Mouse (Mus musculus): ENCODE data around the gene Cd79a.

The Cd79a gene

DNA sequence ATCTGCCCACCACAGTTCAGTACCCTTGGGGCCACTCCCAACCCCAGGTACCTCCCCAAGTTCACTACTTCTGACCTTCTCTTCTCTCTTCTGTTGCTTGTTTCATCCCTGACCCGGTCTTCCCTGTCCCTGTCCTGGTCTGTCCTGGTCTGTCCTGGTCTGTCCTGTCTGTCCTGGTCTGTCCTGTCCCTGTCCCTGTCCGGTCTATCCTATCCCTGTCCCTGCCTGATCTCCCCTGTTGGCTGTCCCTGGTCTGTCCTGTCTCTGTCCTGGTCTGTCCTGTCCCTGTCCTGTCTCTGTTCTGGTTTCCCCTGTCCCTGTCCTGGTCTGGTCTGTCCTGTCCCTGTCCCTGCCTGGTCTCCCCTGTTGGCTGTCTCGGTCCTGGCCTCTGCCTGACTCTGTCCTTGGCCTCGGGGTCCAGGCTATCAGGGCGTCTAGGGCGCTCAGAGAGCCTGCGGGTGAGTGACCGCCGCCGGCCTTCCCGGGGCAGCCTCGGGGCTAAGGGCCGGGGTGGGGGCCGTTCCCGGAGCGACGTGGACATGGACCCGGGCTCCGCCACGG, 21.7 kb downstream of the Cd79a start:
- DNase-seq (ENCODE audit: low spot score in 2 of 2): no peak

- DNase-seq (ENCODE audit: low spot score in 2 of 2): no peak
These were observed 22.5 kb downstream of the Cd79a start for GRCm38 (mm10) chr7:24919728-24920127.

- no peak for DNase-seq (ENCODE audit: low spot score in 2 of 2)
These were observed 33.3 kb downstream of the Cd79a start for GRCm38 (mm10) chr7:24930475-24930874.

DNA sequence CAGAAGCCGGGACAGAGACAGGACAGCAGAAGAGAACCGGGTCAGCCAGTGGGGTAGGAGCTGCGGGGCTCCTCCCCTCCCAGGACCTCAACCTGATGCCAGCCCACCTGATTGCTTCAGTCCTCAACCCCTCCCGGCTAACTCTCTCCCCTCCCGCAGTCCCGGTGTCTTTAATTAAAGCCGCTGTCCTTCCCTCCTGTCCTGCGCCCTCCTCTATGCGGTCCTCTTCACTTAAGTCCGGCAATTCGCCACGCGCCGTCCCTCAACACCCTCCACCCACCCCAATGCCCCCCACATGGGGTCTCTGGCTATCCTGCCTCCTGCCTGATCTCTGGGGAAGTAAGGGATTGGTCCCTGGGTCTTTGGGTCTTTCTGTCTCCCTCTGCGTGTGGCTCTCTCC, 34.5 kb downstream of the Cd79a start:
- no peak for DNase-seq (ENCODE audit: low spot score in 2 of 2)

GRCm38 (mm10) chr7:24943641-24944040, 46.5 kb downstream of the Cd79a start:
- DNase-seq (ENCODE audit: low spot score in 2 of 2): no peak

DNA sequence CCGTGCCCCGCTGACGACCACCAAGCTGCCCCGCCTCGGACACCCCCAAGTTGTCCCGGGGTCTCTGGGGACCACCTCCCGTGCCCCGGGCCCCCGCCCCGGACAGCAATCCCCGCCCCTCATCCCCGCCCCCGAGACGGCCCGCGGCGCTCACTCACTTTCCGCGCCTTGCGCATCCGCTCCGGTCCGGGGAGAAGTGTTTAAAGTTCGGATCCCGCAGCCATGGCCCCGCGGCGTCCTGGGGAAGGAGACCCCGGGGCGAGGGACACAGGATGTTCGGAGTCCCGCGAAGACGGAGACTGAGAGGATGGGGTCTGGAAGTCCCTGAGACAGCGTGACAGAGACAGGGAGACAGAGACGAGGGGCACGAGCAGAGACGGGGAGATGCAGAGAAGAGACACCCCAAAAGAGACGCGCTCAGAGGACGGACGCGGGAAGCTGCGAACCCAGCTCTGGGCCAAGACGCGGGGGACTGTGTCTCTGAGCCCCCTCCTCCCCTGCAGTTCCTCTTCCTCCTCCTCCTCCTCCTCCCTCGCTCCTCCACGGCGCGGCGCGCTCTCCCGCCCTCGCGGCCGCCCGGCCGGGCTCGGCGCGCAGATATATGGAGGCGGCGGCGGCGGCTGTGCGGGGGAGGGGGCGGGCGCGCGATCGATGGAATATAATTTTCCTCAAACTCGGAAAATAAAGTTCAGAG, 47.2 kb downstream of the Cd79a start, which contains the start of gene Gm4881:
TSS of gene Gm4881 (minus strand) at position 238 of the 694 bp plus-strand sequence.
- no peak for DNase-seq (ENCODE audit: low spot score in 2 of 2)

GRCm38 (mm10) chr7:24947316-24948048, 50.3 kb downstream of the Cd79a start:
- DNase-seq (ENCODE audit: low spot score in 2 of 2): no peak

- DNase-seq (ENCODE audit: low spot score in 2 of 2): no peak
These were observed 51.6 kb downstream of the Cd79a start for GRCm38 (mm10) chr7:24948774-24949173.

DNA sequence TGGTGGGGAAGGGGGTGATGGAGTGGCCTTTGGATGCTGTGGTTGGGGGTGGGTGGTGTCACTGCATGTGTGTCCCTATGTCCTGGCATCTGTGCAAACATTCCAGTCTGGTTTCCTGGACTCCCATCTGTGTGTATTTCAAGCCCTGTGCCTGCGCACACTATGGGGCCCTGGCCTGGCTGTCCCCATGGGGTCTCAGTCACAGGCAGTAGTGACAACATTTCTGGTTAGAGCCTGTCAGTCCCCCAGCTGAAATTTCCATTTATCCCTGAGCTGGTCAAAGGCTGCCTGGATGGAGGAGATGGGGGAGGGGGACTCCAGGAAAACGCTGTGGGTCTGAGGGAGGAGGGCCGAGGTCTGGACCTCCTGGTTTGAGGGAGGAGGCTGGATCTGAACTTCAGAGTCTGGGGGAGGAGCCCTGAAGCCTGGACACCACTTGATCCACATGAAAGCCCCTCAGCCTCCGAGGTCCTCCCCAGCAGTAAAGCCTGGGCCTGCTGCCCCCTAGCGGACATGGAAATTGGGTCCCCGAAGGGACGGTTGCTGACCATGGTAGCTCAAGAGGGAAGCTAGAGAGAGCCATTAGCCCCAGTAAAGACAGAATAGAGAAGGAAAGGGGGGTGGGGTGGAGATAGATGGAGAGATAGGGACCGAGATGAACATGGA, 52.9 kb downstream of the Cd79a start:
- DNase-seq (ENCODE audit: low spot score in 2 of 2): peak; percentile 64 to 75
